Mouse (Mus musculus): ENCODE results near the gene Epop.

DNA sequence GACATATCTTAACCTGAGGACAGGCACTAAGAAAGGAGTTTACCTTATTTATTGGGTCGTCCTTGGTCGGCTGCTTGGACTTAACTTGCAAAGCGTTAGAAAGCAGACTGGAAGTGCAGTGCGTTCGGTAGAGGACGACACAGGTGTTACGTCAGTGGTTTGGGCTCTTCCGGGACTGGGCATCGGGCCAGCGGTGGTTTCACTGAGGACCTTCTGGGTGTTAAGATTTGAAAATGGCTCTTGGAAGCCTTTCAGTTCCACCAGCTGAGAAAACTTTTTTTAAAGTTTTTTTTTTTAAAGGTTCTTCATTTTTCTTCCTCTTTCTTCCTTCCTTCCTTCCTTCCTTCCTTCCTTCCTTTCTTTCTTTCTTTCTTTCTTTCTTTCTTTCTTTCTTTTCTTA lies 25.6 kb downstream of the Epop start:
- TF ChIP-seq POLR2A (IDR thresholded peaks at IDR 0.05; ENCODE audit: low read depth, low read length) (no peak), CTCF (conservative IDR thresholded peaks at IDR 0.05; ENCODE audit: insufficient read depth, insufficient read length, low read depth, low read length) (no peak)
